Mouse (Mus musculus) urinary bladder, postnatal 10 days (tissue): ENCODE data around the gene D130040H23Rik.
"Not testable (repeated sequence)": the region's sequence is repeated elsewhere in the genome, so short reads cannot be mapped to it uniquely, and the experiment has no call there.

Experiments
- DNase-seq: peaks from one replicate; pipeline ENCODE4 v3.0.0; 2022; ENCODE audit warnings: low spot score

Gene D130040H23Rik

GRCm38 (mm10) chr8:69270386-69271202 lies at the start of gene D130040H23Rik:
Gene D130040H23Rik, plus strand, starts transcription at chr8:69271080.
- DNase-seq = no peak

DNA sequence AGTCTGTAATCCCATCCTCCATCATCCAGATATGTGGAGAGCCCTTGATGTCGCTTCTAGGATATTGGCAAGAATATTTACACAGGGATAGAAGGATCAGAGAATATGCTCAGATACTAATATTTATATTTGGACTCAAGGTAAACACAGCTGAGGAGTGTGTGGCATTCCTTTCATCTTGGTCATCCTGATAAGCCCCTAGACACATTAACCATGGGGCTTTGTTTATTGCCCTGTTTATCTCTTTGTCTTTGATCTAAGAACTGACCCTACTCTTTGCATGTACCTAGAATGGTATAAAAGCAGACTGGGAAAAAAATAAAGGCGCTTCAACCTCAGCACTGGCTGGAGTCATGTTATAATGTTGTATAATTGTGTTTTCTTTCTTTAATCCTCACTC lies 28.3 kb upstream of the D130040H23Rik start:
- DNase-seq = no peak

DNA sequence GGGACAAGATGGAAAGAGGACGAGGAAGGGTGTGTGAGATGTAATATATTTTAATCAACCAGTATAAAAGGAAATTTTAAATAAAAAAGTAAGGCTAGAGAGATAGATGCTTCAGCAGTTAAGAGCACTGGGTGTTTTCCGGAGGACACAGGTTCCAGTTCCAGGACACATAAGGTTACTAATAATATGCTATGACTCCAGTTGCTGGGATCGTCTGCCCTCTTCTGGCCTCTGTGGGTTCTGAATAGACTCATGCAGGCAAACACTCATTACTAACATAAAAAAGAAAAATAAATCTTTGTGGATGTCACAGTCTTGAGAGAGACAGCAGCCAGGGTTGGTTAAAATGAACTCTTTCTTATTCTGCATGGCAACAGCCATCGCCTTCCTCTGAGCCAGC lies 2.4 kb upstream of the D130040H23Rik start:
- DNase-seq = no peak

GRCm38 (mm10) chr8:69271203-69271554 lies 299 bp downstream of the D130040H23Rik start:
- no peak for DNase-seq

- DNase-seq = no peak
Measured at GRCm38 (mm10) chr8:69272435-69272834, 1.6 kb downstream of the D130040H23Rik start.

DNA sequence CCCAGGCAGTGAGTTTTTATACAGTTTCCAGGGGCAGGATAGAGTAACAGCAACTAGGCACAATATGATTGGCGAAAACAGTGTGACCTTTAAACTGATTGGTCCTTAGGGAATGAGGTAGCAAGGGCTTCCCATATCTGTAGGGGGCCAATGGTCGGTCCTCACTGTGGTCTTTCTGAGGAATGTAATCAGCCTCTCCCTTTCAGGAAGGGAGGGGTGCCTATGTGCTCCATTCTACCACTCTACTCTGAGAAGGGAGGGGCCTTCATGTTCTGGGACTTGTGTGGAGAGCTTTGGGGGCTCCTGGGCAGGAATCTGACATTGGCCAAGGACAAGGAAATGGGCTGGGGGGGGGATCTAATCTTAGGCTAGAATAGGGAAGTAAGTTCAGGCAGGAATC lies 53.9 kb downstream of the D130040H23Rik start:
- no peak for DNase-seq

DNA sequence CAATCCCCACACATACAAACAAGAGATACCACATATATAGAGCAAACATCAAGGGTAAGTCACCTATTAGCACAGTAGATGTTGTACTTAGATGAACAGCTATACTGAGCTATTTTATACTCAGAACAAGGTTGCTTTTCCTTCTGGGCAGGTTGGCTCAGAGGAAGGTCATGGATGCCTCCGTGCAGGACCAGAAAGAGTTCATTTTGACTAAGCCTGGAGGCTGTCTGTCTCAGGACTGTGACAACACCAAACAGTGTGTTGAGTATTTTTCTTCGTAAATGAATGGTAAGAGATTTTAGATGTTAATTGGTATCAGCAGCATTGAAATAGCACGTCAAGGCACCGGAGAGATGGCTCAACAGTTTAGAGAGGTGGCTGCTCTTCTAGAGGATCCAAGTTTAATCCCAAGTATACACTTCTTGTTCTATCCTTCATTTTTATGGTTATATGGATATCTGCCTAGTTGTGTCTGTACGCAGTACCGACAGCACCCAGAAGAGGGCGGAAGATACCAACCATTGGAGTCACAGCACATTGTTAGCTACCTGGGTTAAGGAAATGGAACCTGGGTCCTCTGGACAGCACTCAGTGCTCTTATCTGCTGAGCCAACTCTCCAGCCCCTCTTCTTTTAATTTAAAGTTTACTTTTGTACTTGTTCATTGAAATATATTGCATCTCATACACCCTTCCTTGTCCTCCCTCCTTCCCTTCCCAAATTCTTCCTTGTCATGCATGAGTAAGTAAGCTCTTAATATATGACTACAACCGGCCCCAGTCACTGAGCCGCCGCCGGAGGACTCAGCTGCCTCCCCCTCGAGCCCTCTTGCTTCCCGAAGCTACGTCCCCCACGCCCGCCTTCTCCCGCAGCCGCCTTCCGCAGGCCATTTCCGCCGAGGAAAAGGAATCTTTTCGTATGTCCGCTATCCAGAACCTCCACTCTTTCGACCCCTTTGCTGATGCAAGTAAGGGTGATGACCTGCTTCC lies 57.7 kb downstream of the D130040H23Rik start:
- DNase-seq = peak; percentile 31

GRCm38 (mm10) chr8:69329289-69329688 lies 58.4 kb downstream of the D130040H23Rik start:
- DNase-seq = not testable (repeated sequence)
